Mouse (Mus musculus) liver, embryonic 14.5 days (tissue): ENCODE data around the gene Bag1. TPM values are rescaled to one million over a fixed set of nuclear protein-coding genes. Genes with fewer than 3 reads are reported as not detected.

ENCODE experiments used
- ATAC-seq: fragments of 200-750 bp; cut with Nextera tagmentation; 2 replicates; pipeline ENCODE4 v1.8.0; 2017; ENCODE audit warnings: moderate number of reproducible peaks, mild to moderate bottlenecking, moderate library complexity; ENCODE audit not compliant: insufficient read depth
- DNase-seq, 3 experiments: peaks; one replicate each; pipeline ENCODE4 v3.0.0-alpha.2; 2012 to 2013; ENCODE audit warnings: low read depth in 3 of 3, low spot score in 3 of 3
- H3K27ac ChIP-seq: fragments of 300-500 bp; sonication (generic); 2 replicates; pipeline ENCODE4 v1.5.1; 2014; ENCODE audit warnings: moderate library complexity, mild to moderate bottlenecking, control low read depth, inconsistent platforms
- H3K27me3 ChIP-seq: fragments of 300-500 bp; sonication (generic); 2 replicates; pipeline ENCODE4 v1.6.1; 2014; ENCODE audit warnings: mild to moderate bottlenecking, low read length, moderate library complexity; ENCODE audit not compliant: control insufficient read depth, insufficient read depth
- H3K36me3 ChIP-seq: fragments of 300-500 bp; sonication (generic); replicated peaks from 2 replicates; pipeline ENCODE4 v1.6.1; 2014; ENCODE audit warnings: low read depth; ENCODE audit not compliant: control insufficient read depth, insufficient read depth
- H3K4me1 ChIP-seq, 2 experiments: fragments of 200-500 bp in 1 of 2; fragments of 300-500 bp in 1 of 2; sonication (generic) in 1 of 2; replicated peaks; 2 replicates each; pipeline ENCODE4 v1.6.1; 2012 to 2014; ENCODE audit warnings: antibody characterized with exemption in 1 of 2, inconsistent platforms in 1 of 2, low read length in 1 of 2; ENCODE audit not compliant: control insufficient read depth in 2 of 2, insufficient read depth in 2 of 2
- H3K4me2 ChIP-seq: fragments of 300-500 bp; sonication (generic); 2 replicates; pipeline ENCODE4 v1.6.1; 2014; ENCODE audit warnings: low read depth, mild to moderate bottlenecking, control low read depth, moderate library complexity
- H3K4me3 ChIP-seq, 2 experiments: fragments of 200-500 bp in 1 of 2; fragments of 300-500 bp in 1 of 2; sonication (generic) in 1 of 2; 2 replicates each; pipeline ENCODE4 v1.5.1; 2012 to 2014; ENCODE audit warnings: low read depth in 2 of 2, low read length in 2 of 2, mild to moderate bottlenecking in 2 of 2, control low read depth in 1 of 2, inconsistent platforms in 1 of 2, moderate library complexity in 1 of 2; ENCODE audit not compliant: insufficient read depth in 1 of 2
- H3K9ac ChIP-seq: fragments of 300-500 bp; sonication (generic); replicated peaks from 2 replicates; pipeline ENCODE4 v1.6.1; 2014; ENCODE audit warnings: mild to moderate bottlenecking, control low read depth, moderate library complexity
- H3K9me3 ChIP-seq: fragments of 300-500 bp; sonication (generic); 2 replicates; pipeline ENCODE4 v1.6.1; 2016; ENCODE audit warnings: low read length, mixed read lengths; ENCODE audit not compliant: control insufficient read depth
- CTCF ChIP-seq: IDR thresholded peaks from 2 replicates; pipeline ENCODE4 v1.5.1; 2016; ENCODE audit warnings: antibody characterized with exemption, low read depth, control low read depth
- EP300 ChIP-seq: IDR thresholded peaks from 2 replicates; pipeline ENCODE4 v1.6.1; 2016; ENCODE audit warnings: antibody characterized with exemption, low read depth
- WGBS: fragments of 180-500 bp; shearing (Covaris S2); extraction: QIAGEN DNeasy Blood & Tissue Kit; methylation state at CpG from one replicate; pipeline ENCODE4 v1.1.7; 2014; ENCODE audit not compliant: insufficient replicate concordance; 5-methylcytosine and 5-hydroxymethylcytosine counted together
- polyA plus RNA-seq, 2 experiments: library from polyadenylated mRNA; depleted of rRNA in 1 of 2; stranded (reverse) in 1 of 2; unstranded in 1 of 2; fragments of >200 nt; fragmentation: Nextera tagmentation in 1 of 2; extraction: Ambion mirVana in 1 of 2; gene quantifications; 2 replicates each; pipeline versions ENCODE4 v1.2.1 to v1.2.3; 2012 to 2014

The Bag1 gene
- polyA plus RNA-seq, 2 experiments: 59.8 to 131 TPM

GRCm38 (mm10) chr4:40955942-40956341 is 7.8 kb upstream of the Bag1 start:
- DNase-seq (no peak), ATAC-seq (peak; percentile 48; the same call in 1 of the 2 replicates)
- H3K36me3 ChIP-seq: peaks cover 20% of the 10 kb centered on the region
- no peaks in the 10 kb centered on the region for H3K27me3 ChIP-seq
- H3K4me2 ChIP-seq: no peak overlapping the region
- no peaks in the 10 kb centered on the region for H3K4me1 ChIP-seq
- no peak overlapping the region for H3K9ac ChIP-seq
- 27% methylated on average over 6 of the region's 6 CpGs for WGBS
- no peak overlapping the region for H3K27ac ChIP-seq
- no peaks in the 10 kb centered on the region for H3K9me3 ChIP-seq
- H3K4me3 ChIP-seq: no peak overlapping the region
- TF ChIP-seq EP300 (no peak), CTCF (no peak)

- H3K4me3 ChIP-seq: no peak overlapping the region
- 76% methylated on average over 1 of the region's 1 CpGs for WGBS
- H3K9me3 ChIP-seq: no peaks in the 10 kb centered on the region
- H3K36me3 ChIP-seq: peaks cover 16% of the 10 kb centered on the region
- ATAC-seq (0 out of 2 replicates have a peak, but pooled peaks have one; percentile 45), DNase-seq (no peak)
- H3K4me2 ChIP-seq: no peak overlapping the region
- TF ChIP-seq EP300 (no peak), CTCF (peak; percentile 77)
- H3K27me3 ChIP-seq: no peaks in the 10 kb centered on the region
- H3K9ac ChIP-seq: no peak overlapping the region
- H3K4me1 ChIP-seq: peaks cover 7 to 9% of the 10 kb centered on the region in 2 experiments
- H3K27ac ChIP-seq: no peak overlapping the region
Observed at GRCm38 (mm10) chr4:40953521-40953920, 5.4 kb upstream of the Bag1 start.

GRCm38 (mm10) chr4:40947565-40948159 is 432 bp downstream of the Bag1 start:
- peak overlapping the region; percentile 71 for H3K4me2 ChIP-seq
- WGBS: under 1% methylated on average over 39 of the region's 40 CpGs
- TF ChIP-seq EP300 (no peak), CTCF (0 out of 2 replicates have a peak, but pooled peaks have one; percentile 25)
- DNase-seq (peak; percentile 25 to 35 (median 33)), ATAC-seq (peak; percentile 53; the same call in 1 of the 2 replicates)
- H3K4me1 ChIP-seq: peaks cover 19 to 24% of the 10 kb centered on the region in 2 experiments
- peak overlapping the region; percentile 97 for H3K9ac ChIP-seq
- peak overlapping the region; percentile 97 to 98 for H3K4me3 ChIP-seq
- peak overlapping the region; percentile 87 for H3K27ac ChIP-seq
- H3K27me3 ChIP-seq: no peaks in the 10 kb centered on the region
- H3K36me3 ChIP-seq: peaks cover 20% of the 10 kb centered on the region
- no peaks in the 10 kb centered on the region for H3K9me3 ChIP-seq

GRCm38 (mm10) chr4:40946516-40947121 is 1.5 kb downstream of the Bag1 start:
- Histone ChIP-seq H3K4me2 (peak overlapping the region; percentile 71), H3K4me1 (peaks cover 25 to 34% of the 10 kb centered on the region in 2 experiments), H3K4me3 (peak overlapping the region; percentile 97 to 98), H3K9ac (peak overlapping the region; percentile 97), H3K27ac (peak overlapping the region; percentile 87; the same call in 1 of the 2 replicates), H3K36me3 (peaks cover 25% of the 10 kb centered on the region), H3K9me3 (no peaks in the 10 kb centered on the region), H3K27me3 (no peaks in the 10 kb centered on the region)
- no peak for DNase-seq
- 38% methylated on average over 7 of the region's 7 CpGs for WGBS
- no peak for ATAC-seq
- TF ChIP-seq EP300 (no peak), CTCF (no peak)

GRCm38 (mm10) chr4:40943651-40944050 is 4.4 kb downstream of the Bag1 start:
- Histone ChIP-seq H3K9me3 (no peaks in the 10 kb centered on the region; the same call in 1 of the 2 replicates), H3K4me1 (peaks cover 16 to 27% of the 10 kb centered on the region in 2 experiments), H3K4me3 (no peak overlapping the region), H3K27me3 (no peaks in the 10 kb centered on the region), H3K27ac (no peak overlapping the region), H3K36me3 (peaks cover 53% of the 10 kb centered on the region), H3K4me2 (no peak overlapping the region), H3K9ac (no peak overlapping the region)
- WGBS: 89% methylated on average over 5 of the region's 5 CpGs
- DNase-seq: peak in 2 of 3 experiments; percentile 40 to 55
- TF ChIP-seq EP300: no peak
- no peak for TF ChIP-seq CTCF
- no peak for ATAC-seq
